Mouse (Mus musculus): Measurements from ENCODE around the gene Cmtm2a.

DNA sequence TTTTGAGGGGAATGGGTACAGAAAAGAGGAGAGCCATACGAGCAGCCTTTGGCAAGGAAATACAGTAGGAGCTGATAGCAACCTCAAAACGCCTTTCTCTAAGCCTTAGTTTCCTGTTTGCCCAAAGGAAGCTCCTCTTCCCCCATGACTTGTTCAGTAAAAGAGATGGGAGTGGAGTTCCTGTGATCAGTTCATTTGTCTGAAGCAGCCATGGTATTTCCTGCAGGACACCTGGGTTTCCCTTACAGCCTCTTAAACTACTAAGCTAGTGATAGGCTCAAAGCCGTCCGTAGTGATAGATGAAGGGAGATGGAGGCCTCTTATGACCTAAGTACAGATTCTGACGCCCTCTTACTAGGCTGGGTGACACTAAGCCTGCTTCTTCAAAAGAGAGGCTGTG, 49.4 kb upstream of the Cmtm2a start:
- no peak for TF ChIP-seq POLR2A (IDR thresholded peaks at IDR 0.05; ENCODE audit: insufficient read depth, low read depth, low read length)
- no peak for TF ChIP-seq CTCF (IDR thresholded peaks at IDR 0.05; ENCODE audit: insufficient read depth, low read depth, low read length)
